Mouse (Mus musculus) CH12.LX (cell line): Measurements from ENCODE around the gene Pcbp2. TPM values are rescaled to one million over a fixed set of nuclear protein-coding genes. Genes with fewer than 3 reads are reported as not detected.

Experiments
- DNase-seq: peaks from one replicate; pipeline ENCODE4 v3.0.0-alpha.2; 2013; ENCODE audit errors: extremely low read depth
- H3K27ac ChIP-seq: 2 replicates; pipeline ENCODE4 v1.5.1; 2012; ENCODE audit warnings: low read depth, mild to moderate bottlenecking, control low read depth, moderate library complexity; ENCODE audit not compliant: insufficient read depth
- H3K27me3 ChIP-seq: replicated peaks from 2 replicates; pipeline ENCODE3; 2012; ENCODE audit warnings: inconsistent platforms
- H3K36me3 ChIP-seq, 2 experiments: replicated peaks in 1 of 2; 2 replicates each; pipeline versions ENCODE3 to v1.6.1; 2012; ENCODE audit warnings: inconsistent platforms in 1 of 2, low read length in 1 of 2, mild to moderate bottlenecking in 1 of 2, mixed read lengths in 1 of 2, moderate library complexity in 1 of 2; ENCODE audit not compliant: control insufficient read depth in 1 of 2, insufficient read depth in 1 of 2
- H3K4me1 ChIP-seq, 2 experiments: 2 replicates each; pipeline ENCODE4 v1.6.1; 2012; ENCODE audit warnings: inconsistent platforms in 1 of 2, moderate library complexity in 1 of 2; ENCODE audit not compliant: insufficient read depth in 2 of 2, control insufficient read depth in 1 of 2
- H3K4me2 ChIP-seq: 2 replicates; pipeline ENCODE4 v1.6.1; 2012; ENCODE audit warnings: low read depth, mild to moderate bottlenecking, control low read depth; ENCODE audit not compliant: poor library complexity, insufficient read depth, severe bottlenecking
- H3K4me3 ChIP-seq, 3 experiments: fragments of 150-350 bp in 1 of 3; sonication (generic) in 1 of 3; replicated peaks in 1 of 3; 2 replicates each; pipeline versions ENCODE3 to v1.5.1; 2011 to 2012; ENCODE audit warnings: low read depth in 2 of 3, low read length in 2 of 3, mild to moderate bottlenecking in 2 of 3, moderate library complexity in 2 of 3, control low read depth in 1 of 3, improper control_type of control experiment in 1 of 3, inconsistent platforms in 1 of 3, mixed read lengths in 1 of 3; ENCODE audit not compliant: poor library complexity in 1 of 3
- H3K79me2 ChIP-seq: replicated peaks from 2 replicates; pipeline ENCODE4 v1.6.1; 2012; ENCODE audit warnings: mild to moderate bottlenecking, moderate library complexity; ENCODE audit not compliant: control insufficient read depth, poor library complexity, insufficient read depth, severe bottlenecking; ENCODE audit errors: extremely low read depth
- H3K9ac ChIP-seq: 2 replicates; pipeline ENCODE4 v1.6.1; 2012; ENCODE audit warnings: low read depth, mild to moderate bottlenecking, control low read depth, moderate library complexity; ENCODE audit not compliant: insufficient read depth
- H3K9me3 ChIP-seq: replicated peaks from 2 replicates; pipeline ENCODE3; 2012; ENCODE audit warnings: low read length, inconsistent platforms, mixed read lengths
- BHLHE40 ChIP-seq: IDR thresholded peaks from 2 replicates; pipeline ENCODE4 v1.6.1; 2011; ENCODE audit warnings: mild to moderate bottlenecking, low read depth, low read length, improper control_type of control experiment
- CTCF ChIP-seq, 2 experiments: IDR thresholded peaks in 1 of 2; conservative IDR thresholded peaks in 1 of 2; 2 replicates each; pipeline ENCODE4 v1.5.1; 2011 to 2012; ENCODE audit warnings: low read depth in 2 of 2, low read length in 2 of 2, improper control_type of control experiment in 1 of 2, inconsistent platforms in 1 of 2, mild to moderate bottlenecking in 1 of 2, moderate library complexity in 1 of 2
- E2F4 ChIP-seq: IDR thresholded peaks from 2 replicates; pipeline ENCODE4 v1.6.1; 2011; ENCODE audit warnings: low read depth, low read length, improper control_type of control experiment; ENCODE audit not compliant: insufficient replicate concordance
- EP300 ChIP-seq: IDR thresholded peaks from 2 replicates; pipeline ENCODE4 v1.6.1; 2011; ENCODE audit warnings: low read length, improper control_type of control experiment
- ETS1 ChIP-seq: conservative IDR thresholded peaks from 2 replicates; pipeline ENCODE4 v1.6.1; 2012; ENCODE audit warnings: low read depth, mild to moderate bottlenecking, inconsistent platforms, low read length, improper control_type of control experiment, moderate library complexity
- HCFC1 ChIP-seq: IDR thresholded peaks from 2 replicates; pipeline ENCODE4 v1.6.1; 2012; ENCODE audit warnings: low read depth, mild to moderate bottlenecking, inconsistent platforms, low read length, improper control_type of control experiment
- IRF4 ChIP-seq: IDR thresholded peaks from 2 replicates; pipeline ENCODE4 v1.6.1; 2014; ENCODE audit warnings: low read depth, mild to moderate bottlenecking, inconsistent platforms, low read length, improper control_type of control experiment
- MYC ChIP-seq: IDR thresholded peaks from 2 replicates; pipeline ENCODE4 v1.6.1; 2011; ENCODE audit warnings: low read depth, mild to moderate bottlenecking, improper control_type of control experiment, low read length
- PAX5 ChIP-seq: IDR thresholded peaks from 2 replicates; pipeline ENCODE4 v1.6.1; 2012; ENCODE audit warnings: low read length, inconsistent platforms, mixed read lengths
- POLR2A ChIP-seq: IDR thresholded peaks from 2 replicates; pipeline ENCODE4 v1.6.1; 2011; ENCODE audit warnings: low read depth, mild to moderate bottlenecking, improper control_type of control experiment, low read length
- POLR2AphosphoS2 ChIP-seq: IDR thresholded peaks from 2 replicates; pipeline ENCODE4 v1.6.1; 2011; ENCODE audit warnings: low read depth, low read length, improper control_type of control experiment
- RAD21 ChIP-seq: IDR thresholded peaks from 2 replicates; pipeline ENCODE4 v1.6.1; 2011; ENCODE audit warnings: low read depth, mild to moderate bottlenecking, low read length, improper control_type of control experiment, moderate library complexity
- RCOR1 ChIP-seq: conservative IDR thresholded peaks from 2 replicates; pipeline ENCODE4 v1.6.1; 2012; ENCODE audit warnings: low read depth, mild to moderate bottlenecking, inconsistent platforms, low read length, improper control_type of control experiment
- SMC3 ChIP-seq: IDR thresholded peaks from 2 replicates; pipeline ENCODE4 v1.6.1; 2011; ENCODE audit warnings: low read depth, low read length, improper control_type of control experiment
- TCF12 ChIP-seq: IDR thresholded peaks from 2 replicates; pipeline ENCODE4 v1.6.1; 2014; ENCODE audit warnings: low read depth, mild to moderate bottlenecking, inconsistent platforms, low read length, improper control_type of control experiment
- UBTF ChIP-seq: IDR thresholded peaks from 2 replicates; pipeline ENCODE4 v1.6.1; 2012; ENCODE audit warnings: low read depth, mild to moderate bottlenecking, inconsistent platforms, low read length, improper control_type of control experiment, moderate library complexity
- ZC3H11A ChIP-seq: IDR thresholded peaks from 2 replicates; pipeline ENCODE4 v1.6.1; 2012; ENCODE audit warnings: low read depth, mild to moderate bottlenecking, inconsistent platforms, low read length, improper control_type of control experiment
- ZMIZ1 ChIP-seq: IDR thresholded peaks from 2 replicates; pipeline ENCODE4 v1.6.1; 2012; ENCODE audit warnings: low read depth, mild to moderate bottlenecking, inconsistent platforms, low read length, improper control_type of control experiment
- ZNF384 ChIP-seq: IDR thresholded peaks from 2 replicates; pipeline ENCODE4 v1.6.1; 2012; ENCODE audit warnings: low read depth, low read length, improper control_type of control experiment, inconsistent platforms
- dilution Hi-C: fragments of 300-500 bp; cut with MboI; formaldehyde crosslinking; loops from 2 replicates; pipeline ENCODE4 v1.14.3; 2020; ENCODE audit warnings: low sequenced_read_pairs; ENCODE audit not compliant: extremely low pct_unique_long_range_greater_than_20kb, extremely low pct_ligation_motif_present
- in situ Hi-C: fragments of 300-500 bp; cut with MboI; formaldehyde crosslinking; loops from 3 replicates; pipeline ENCODE4 v1.14.3; 2019; ENCODE audit warnings: low sequenced_read_pairs, low pct_ligation_motif_present, low pct_unique_long_range_greater_than_20kb, mixed read lengths
- polyA plus RNA-seq: library from polyadenylated mRNA; unstranded; fragments of >175 nt; gene quantifications from 2 replicates; pipeline ENCODE4 v1.2.1, GENCODE M21; 2012; ENCODE audit warnings: low read depth; ENCODE audit not compliant: insufficient read length
- total RNA-seq, 2 experiments: library from RNA; depleted of rRNA; stranded (reverse); fragments of 300-350 nt in 1 of 2; fragments of >200 nt in 1 of 2; gene quantifications; 2 replicates each; pipeline ENCODE4 v1.2.3; 2012 to 2014

Pcbp2 gene
- total and polyA plus RNA-seq, 3 experiments: 281 to 1,545 (median 379) TPM

DNA sequence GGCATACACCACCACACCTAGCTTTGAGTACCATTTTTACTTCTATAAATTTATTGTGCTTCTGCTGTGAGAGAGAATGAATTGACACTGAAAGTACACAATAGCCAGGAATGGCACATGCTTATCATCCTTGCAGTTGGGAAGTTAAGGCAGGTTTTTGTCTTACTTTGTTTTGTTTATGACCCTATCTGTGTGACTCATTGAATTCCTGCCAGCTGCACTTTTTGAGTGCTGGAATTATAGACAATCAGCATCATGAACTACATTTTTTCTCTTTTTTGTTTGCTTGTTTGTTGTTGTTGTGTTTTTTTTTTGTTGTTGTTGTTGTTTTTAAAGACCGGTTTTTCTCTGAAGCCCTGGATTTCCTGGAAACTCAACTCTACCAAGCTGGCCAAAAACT is 49.4 kb upstream of the Pcbp2 start:
- no peak overlapping the region for H3K4me3 ChIP-seq
- H3K36me3 ChIP-seq: peaks cover 12 to 65% of the 10 kb centered on the region in 2 experiments
- H3K27ac ChIP-seq: no peak overlapping the region
- no peak overlapping the region for H3K9ac ChIP-seq
- TF ChIP-seq ZC3H11A: no peak
- no peak for TF ChIP-seq BHLHE40
- TF ChIP-seq E2F4: no peak
- TF ChIP-seq HCFC1: no peak
- no peak for TF ChIP-seq EP300
- TF ChIP-seq POLR2AphosphoS2: no peak
- TF ChIP-seq ZMIZ1: no peak
- TF ChIP-seq IRF4: no peak
- TF ChIP-seq PAX5: no peak
- H3K9me3 ChIP-seq: no peaks in the 10 kb centered on the region
- in situ Hi-C loops: no loop called here
- H3K4me2 ChIP-seq: no peak overlapping the region
- dilution Hi-C loops: no loop called here
- no peak for DNase-seq
- peaks cover 63% of the 10 kb centered on the region for H3K79me2 ChIP-seq
- peaks cover 0 to 19% of the 10 kb centered on the region in 2 experiments; a peak in 2 of 4 replicates for H3K4me1 ChIP-seq
- H3K27me3 ChIP-seq: no peaks in the 10 kb centered on the region

DNA sequence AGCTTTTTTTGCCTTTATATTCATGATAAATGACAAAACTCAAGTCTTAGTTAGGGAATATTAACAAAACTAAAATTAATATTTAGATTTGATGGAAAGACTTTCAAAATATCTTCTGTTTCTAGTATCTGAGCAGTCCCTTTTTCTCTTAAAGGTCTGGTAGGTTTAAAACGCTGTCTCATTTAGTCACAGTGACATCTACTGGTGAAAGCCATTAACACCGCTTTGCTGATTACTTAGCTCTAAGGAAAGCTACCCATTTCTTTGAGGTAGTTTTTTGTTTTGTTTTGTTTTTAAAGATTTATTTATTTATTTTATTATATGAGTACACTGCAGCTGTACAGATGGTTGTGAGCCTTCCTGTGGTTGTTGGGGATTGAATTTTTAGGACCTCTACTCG is 48.9 kb upstream of the Pcbp2 start:
- in situ Hi-C loops: no loop called here
- dilution Hi-C loops: no loop called here
- no peak overlapping the region for H3K9ac ChIP-seq
- no peak for TF ChIP-seq ZNF384
- peak; percentile 84 for TF ChIP-seq RAD21
- TF ChIP-seq CTCF (conservative IDR thresholded peaks at IDR 0.05 in 1 of 2, IDR thresholded peaks at IDR 0.05 in 1 of 2; ENCODE audit: low read depth in 2 of 2, low read length in 2 of 2): peak; percentile 35 to 87; a peak in 3 of 4 replicates
- TF ChIP-seq POLR2A: no peak; the same call in 1 of the 2 replicates
- peak; percentile 67 for TF ChIP-seq SMC3
- DNase-seq: peak; percentile 78
- no peaks in the 10 kb centered on the region for H3K9me3 ChIP-seq
- H3K79me2 ChIP-seq: peaks cover 59% of the 10 kb centered on the region
- no peak overlapping the region for H3K27ac ChIP-seq
- H3K4me3 ChIP-seq: no peak overlapping the region
- no peak overlapping the region for H3K4me2 ChIP-seq
- H3K36me3 ChIP-seq: peaks cover 15 to 70% of the 10 kb centered on the region in 2 experiments
- H3K4me1 ChIP-seq: peaks cover 0 to 19% of the 10 kb centered on the region in 2 experiments; a peak in 2 of 4 replicates
- no peaks in the 10 kb centered on the region for H3K27me3 ChIP-seq

DNA sequence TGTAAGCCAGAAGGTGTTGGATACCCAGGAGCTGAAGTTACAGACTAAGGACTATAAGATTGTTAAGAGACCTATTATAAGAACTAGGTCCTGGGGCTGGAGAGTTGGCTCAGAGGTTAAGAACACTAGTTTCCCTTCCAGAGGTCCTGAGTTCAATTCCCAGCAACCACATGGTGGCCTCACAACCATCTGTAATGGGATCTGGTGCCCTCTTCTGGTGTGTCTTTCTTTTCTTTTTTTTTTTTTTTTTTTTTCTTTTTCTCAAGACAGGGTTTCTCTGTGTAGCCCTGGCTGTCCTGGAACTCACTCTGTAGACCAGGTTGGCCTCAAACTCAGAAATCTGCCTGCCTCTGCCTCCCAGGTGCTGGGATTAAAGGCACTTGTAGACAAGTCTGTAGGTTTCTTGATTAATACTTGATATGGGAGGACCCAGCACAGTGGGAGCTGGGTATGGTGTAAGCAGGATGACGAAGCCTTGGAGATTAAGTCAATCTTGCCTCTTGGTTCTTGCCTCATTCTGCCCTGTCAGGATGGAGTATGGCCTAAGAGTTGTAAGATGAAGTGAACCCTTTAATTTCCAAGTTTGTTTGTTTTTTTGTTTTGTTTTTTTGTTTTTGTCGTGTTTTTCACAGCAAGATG is 46.6 kb upstream of the Pcbp2 start:
- Histone ChIP-seq H3K27me3 (no peaks in the 10 kb centered on the region), H3K9ac (no peak overlapping the region), H3K4me1 (peaks cover 0 to 10% of the 10 kb centered on the region in 2 experiments; a peak in 1 of 4 replicates), H3K9me3 (no peaks in the 10 kb centered on the region), H3K36me3 (peaks cover 29 to 73% of the 10 kb centered on the region in 2 experiments), H3K79me2 (peaks cover 37% of the 10 kb centered on the region), H3K4me2 (no peak overlapping the region), H3K4me3 (no peak overlapping the region), H3K27ac (no peak overlapping the region)
- dilution Hi-C loops: no loop called here
- in situ Hi-C loops: no loop called here
- no peak for DNase-seq
- TF ChIP-seq ETS1: no peak
- TF ChIP-seq CTCF (conservative IDR thresholded peaks at IDR 0.05 in 1 of 2, IDR thresholded peaks at IDR 0.05 in 1 of 2; ENCODE audit: low read depth in 2 of 2, low read length in 2 of 2): peak in 1 of 2 experiments; percentile 15; a peak in 1 of 4 replicates
- TF ChIP-seq UBTF: no peak
- no peak for TF ChIP-seq TCF12
- TF ChIP-seq ZNF384: peak; percentile 61
- TF ChIP-seq MYC: no peak
- no peak for TF ChIP-seq RCOR1
